Mouse (Mus musculus) erythroblast, embryonic 14.5 days (primary cell): ENCODE measurements around the gene Tenm4. TPM values are rescaled to one million over a fixed set of nuclear protein-coding genes. Genes with fewer than 3 reads are reported as not detected.

Source experiments
- H3K27me3 ChIP-seq: 2 replicates; pipeline ENCODE4 v1.6.1; 2012; ENCODE audit warnings: inconsistent platforms; ENCODE audit not compliant: control insufficient read depth
- H3K36me3 ChIP-seq: 2 replicates; pipeline ENCODE4 v1.6.1; 2012; ENCODE audit warnings: mild to moderate bottlenecking, inconsistent platforms; ENCODE audit not compliant: control insufficient read depth
- H3K4me1 ChIP-seq: 2 replicates; pipeline ENCODE4 v1.6.1; 2012; ENCODE audit warnings: inconsistent platforms; ENCODE audit not compliant: control insufficient read depth
- H3K4me3 ChIP-seq: replicated peaks from 2 replicates; pipeline ENCODE3; 2012; ENCODE audit warnings: moderate library complexity, mild to moderate bottlenecking, inconsistent platforms
- H3K9me3 ChIP-seq: 2 replicates; pipeline ENCODE4 v1.6.1; 2012; ENCODE audit warnings: low read length, inconsistent platforms, mixed read lengths; ENCODE audit not compliant: control insufficient read depth
- GATA1 ChIP-seq: IDR thresholded peaks from 2 replicates; pipeline ENCODE4 v1.6.1; 2012; ENCODE audit warnings: low read length, inconsistent platforms, mixed read lengths
- TAL1 ChIP-seq: IDR thresholded peaks from 3 replicates; pipeline ENCODE4 v1.6.1; 2012; ENCODE audit warnings: low read length, inconsistent platforms, mixed read lengths
- polyA plus RNA-seq: library from polyadenylated mRNA; stranded (reverse); fragments of >175 nt; gene quantifications from 2 replicates; pipeline ENCODE4 v1.2.3, GENCODE M21; 2012

Tenm4 gene
- polyA plus RNA-seq, 1 experiment: not detected

- Histone ChIP-seq H3K36me3 (no peaks in the 10 kb centered on the region), H3K27me3 (no peaks in the 10 kb centered on the region), H3K9me3 (no peaks in the 10 kb centered on the region), H3K4me3 (no peak overlapping the region), H3K4me1 (no peaks in the 10 kb centered on the region)
- TF ChIP-seq TAL1 (no peak), GATA1 (no peak)
Measured at GRCm38 (mm10) chr7:96596402-96597195, 425.6 kb downstream of the Tenm4 start.

DNA sequence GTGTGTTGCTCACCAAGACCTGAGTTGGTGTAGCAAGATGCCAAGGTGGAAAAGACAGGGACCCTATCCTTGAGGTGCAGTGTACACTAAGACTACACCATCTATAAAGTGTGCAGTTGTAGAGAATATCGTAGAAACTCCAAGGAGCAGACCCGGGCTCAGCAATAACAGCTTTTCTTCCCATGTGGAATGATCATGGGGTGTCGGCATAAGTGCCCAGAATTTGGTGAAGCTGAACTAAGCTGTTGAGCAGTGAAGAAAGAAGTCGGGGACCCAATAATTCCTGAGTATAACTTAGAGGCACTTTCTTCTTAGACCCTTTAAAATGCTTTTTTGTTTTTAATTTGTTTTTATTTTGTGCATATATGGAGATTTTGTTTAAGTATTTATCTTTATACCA lies 426.8 kb downstream of the Tenm4 start:
- H3K9me3 ChIP-seq: no peaks in the 10 kb centered on the region
- H3K27me3 ChIP-seq: no peaks in the 10 kb centered on the region
- H3K4me3 ChIP-seq: no peak overlapping the region
- no peaks in the 10 kb centered on the region for H3K36me3 ChIP-seq
- TF ChIP-seq TAL1 (no peak), GATA1 (no peak)
- no peaks in the 10 kb centered on the region for H3K4me1 ChIP-seq

GRCm38 (mm10) chr7:96599081-96599480 lies 428.0 kb downstream of the Tenm4 start:
- no peak for TF ChIP-seq GATA1
- TF ChIP-seq TAL1: no peak
- no peak overlapping the region for H3K4me3 ChIP-seq
- H3K9me3 ChIP-seq: no peaks in the 10 kb centered on the region
- H3K4me1 ChIP-seq: no peaks in the 10 kb centered on the region
- no peaks in the 10 kb centered on the region for H3K27me3 ChIP-seq
- H3K36me3 ChIP-seq: no peaks in the 10 kb centered on the region

DNA sequence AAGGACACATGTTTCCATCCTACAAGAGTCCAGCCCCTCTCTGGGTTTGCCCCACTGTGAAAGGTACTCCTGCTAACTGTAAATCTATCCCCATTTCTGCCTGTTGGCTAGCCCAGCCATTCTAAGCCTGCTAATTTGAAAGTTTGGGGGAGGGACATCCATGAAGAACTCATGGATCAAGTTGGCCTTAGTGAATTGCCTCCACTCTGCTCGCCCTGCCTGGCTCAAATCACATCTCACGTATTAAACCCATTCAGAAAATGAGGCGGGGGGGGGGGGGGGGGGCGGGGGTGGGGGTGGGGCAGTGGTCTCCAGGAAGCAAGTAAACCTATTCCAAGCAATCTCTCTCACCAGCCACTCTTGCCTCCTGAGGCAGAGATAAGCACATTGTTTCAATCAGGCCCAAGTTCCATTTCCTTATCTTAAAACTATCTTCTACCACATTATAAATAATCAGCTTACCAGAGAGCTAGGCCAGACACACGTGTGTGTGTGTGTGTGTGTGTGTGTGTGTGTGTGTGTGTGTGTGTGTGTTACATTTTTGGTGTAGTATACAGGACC lies 429.4 kb downstream of the Tenm4 start:
- TF ChIP-seq TAL1 (no peak), GATA1 (no peak)
- Histone ChIP-seq H3K9me3 (no peaks in the 10 kb centered on the region), H3K27me3 (no peaks in the 10 kb centered on the region), H3K36me3 (no peaks in the 10 kb centered on the region), H3K4me1 (no peaks in the 10 kb centered on the region), H3K4me3 (no peak overlapping the region)

- Histone ChIP-seq H3K36me3 (no peaks in the 10 kb centered on the region), H3K9me3 (no peaks in the 10 kb centered on the region), H3K4me1 (no peaks in the 10 kb centered on the region), H3K4me3 (no peak overlapping the region), H3K27me3 (no peaks in the 10 kb centered on the region)
- no peak for TF ChIP-seq TAL1
- TF ChIP-seq GATA1: no peak
Measured at GRCm38 (mm10) chr7:96604091-96604745, 433.2 kb downstream of the Tenm4 start.

DNA sequence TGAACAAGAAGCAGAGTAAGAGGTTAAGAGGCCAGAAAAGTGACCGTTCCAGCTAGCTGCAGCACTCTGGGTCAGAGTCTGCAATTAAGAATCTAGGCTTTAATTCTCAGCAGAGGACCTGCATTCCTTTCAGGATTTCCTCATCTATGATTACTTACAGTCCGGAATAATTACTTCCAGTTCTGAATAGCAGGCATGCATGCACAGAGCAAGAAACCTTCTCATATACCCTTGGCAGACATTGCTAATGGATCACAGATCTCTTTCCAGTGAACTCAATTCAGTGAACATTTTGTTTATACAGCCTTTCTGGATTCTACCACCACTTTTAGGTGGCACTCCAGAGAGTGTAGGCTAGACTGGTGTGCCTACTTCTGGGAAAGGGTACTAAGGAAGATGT lies 434.3 kb downstream of the Tenm4 start:
- Histone ChIP-seq H3K4me1 (no peaks in the 10 kb centered on the region), H3K4me3 (no peak overlapping the region), H3K9me3 (no peaks in the 10 kb centered on the region), H3K27me3 (no peaks in the 10 kb centered on the region), H3K36me3 (no peaks in the 10 kb centered on the region)
- TF ChIP-seq GATA1: no peak
- TF ChIP-seq TAL1: no peak

GRCm38 (mm10) chr7:96609854-96610586 lies 439.0 kb downstream of the Tenm4 start:
- no peaks in the 10 kb centered on the region for H3K9me3 ChIP-seq
- no peak overlapping the region for H3K4me3 ChIP-seq
- H3K27me3 ChIP-seq: no peaks in the 10 kb centered on the region
- TF ChIP-seq TAL1 (no peak), GATA1 (no peak)
- H3K4me1 ChIP-seq: no peaks in the 10 kb centered on the region
- no peaks in the 10 kb centered on the region for H3K36me3 ChIP-seq

DNA sequence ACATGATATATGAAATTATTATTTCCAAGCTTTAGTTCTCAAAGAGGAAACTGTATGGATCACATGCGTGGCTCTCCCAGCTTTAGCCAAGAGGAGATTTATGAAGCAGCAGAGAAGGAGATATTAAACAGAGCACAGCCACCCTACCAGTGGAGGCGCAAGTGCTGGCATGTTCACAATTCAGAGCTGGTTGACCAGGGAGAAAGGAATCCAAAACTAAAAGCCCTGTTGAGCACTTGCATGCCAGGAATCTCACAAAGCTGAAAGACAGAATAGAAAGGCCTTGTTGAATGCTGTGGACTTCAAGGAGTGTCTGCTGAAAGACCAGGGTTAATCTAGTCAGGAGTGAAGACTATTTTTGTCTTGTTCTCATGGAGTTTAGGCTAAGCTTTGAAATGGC lies 446.3 kb downstream of the Tenm4 start:
- Histone ChIP-seq H3K4me1 (no peaks in the 10 kb centered on the region), H3K9me3 (no peaks in the 10 kb centered on the region), H3K36me3 (no peaks in the 10 kb centered on the region), H3K27me3 (no peaks in the 10 kb centered on the region), H3K4me3 (no peak overlapping the region)
- TF ChIP-seq TAL1 (no peak), GATA1 (no peak)
